Mouse (Mus musculus): ENCODE measurements around the gene 5730455P16Rik. TPM values are rescaled to one million over a fixed set of nuclear protein-coding genes. Genes with fewer than 3 reads are reported as not detected.
"Not testable (repeated sequence)": the region's sequence is repeated elsewhere in the genome, so short reads cannot be mapped to it uniquely, and the experiment has no call there.

The 5730455P16Rik gene
- polyA plus RNA-seq, 2 experiments: 2.4 to 5.1 TPM

- peak overlapping the region; percentile 90 for H3K4me2 ChIP-seq (ENCODE audit: low read depth)
- peak overlapping the region; percentile 87 for H3K9ac ChIP-seq (replicated peaks)
- WGBS (ENCODE audit: insufficient replicate concordance): 21% methylated on average over 4 of the region's 4 CpGs
- ATAC-seq (ENCODE audit: insufficient read depth) (no peak), DNase-seq (ENCODE audit: low read depth in 3 of 3, low spot score in 3 of 3) (no peak)
- H3K9me3 ChIP-seq (ENCODE audit: control insufficient read depth, low read length): no peaks in the 10 kb centered on the region
- H3K27me3 ChIP-seq (ENCODE audit: control insufficient read depth, insufficient read depth, low read length): no peaks in the 10 kb centered on the region
- H3K4me3 ChIP-seq (ENCODE audit: insufficient read depth in 1 of 2, low read depth in 2 of 2, low read length in 2 of 2): peak overlapping the region; percentile 95 to 99
- H3K27ac ChIP-seq: no peak overlapping the region
- peaks cover 51% of the 10 kb centered on the region for H3K36me3 ChIP-seq (replicated peaks; ENCODE audit: control insufficient read depth, insufficient read depth, low read depth)
- TF ChIP-seq EP300 (IDR thresholded peaks at IDR 0.05; ENCODE audit: low read depth) (no peak), CTCF (IDR thresholded peaks at IDR 0.05; ENCODE audit: low read depth) (no peak)
- H3K4me1 ChIP-seq (replicated peaks; ENCODE audit: control insufficient read depth in 2 of 2, insufficient read depth in 2 of 2, low read length in 1 of 2): peaks cover 14 to 15% of the 10 kb centered on the region in 2 experiments
Observed at GRCm38 (mm10) chr11:80385055-80385454, 7.2 kb upstream of the 5730455P16Rik start.

- peak overlapping the region; percentile 54 for H3K27ac ChIP-seq
- H3K9ac ChIP-seq (replicated peaks): peak overlapping the region; percentile 87
- TF ChIP-seq CTCF (IDR thresholded peaks at IDR 0.05; ENCODE audit: low read depth): no peak
- TF ChIP-seq EP300 (IDR thresholded peaks at IDR 0.05; ENCODE audit: low read depth): no peak
- H3K4me1 ChIP-seq (replicated peaks; ENCODE audit: control insufficient read depth in 2 of 2, insufficient read depth in 2 of 2, low read length in 1 of 2): peaks cover 14 to 15% of the 10 kb centered on the region in 2 experiments
- H3K4me2 ChIP-seq (ENCODE audit: low read depth): peak overlapping the region; percentile 90
- H3K36me3 ChIP-seq (replicated peaks; ENCODE audit: control insufficient read depth, insufficient read depth, low read depth): peaks cover 45% of the 10 kb centered on the region
- DNase-seq (ENCODE audit: low read depth in 3 of 3, low spot score in 3 of 3) (no peak), ATAC-seq (ENCODE audit: insufficient read depth) (no peak)
- H3K4me3 ChIP-seq (ENCODE audit: insufficient read depth in 1 of 2, low read depth in 2 of 2, low read length in 2 of 2): peak overlapping the region; percentile 95 to 99
- no peaks in the 10 kb centered on the region for H3K9me3 ChIP-seq (ENCODE audit: control insufficient read depth, low read length)
- no peaks in the 10 kb centered on the region for H3K27me3 ChIP-seq (ENCODE audit: control insufficient read depth, insufficient read depth, low read length)
Observed at GRCm38 (mm10) chr11:80384461-80384860, 6.6 kb upstream of the 5730455P16Rik start.

- ATAC-seq (ENCODE audit: insufficient read depth) (peak; percentile 54), DNase-seq (ENCODE audit: low read depth in 3 of 3, low spot score in 3 of 3) (peak; percentile 64 to 73 (median 68))
- under 1% methylated on average over 20 of the region's 20 CpGs for WGBS (ENCODE audit: insufficient replicate concordance)
- TF ChIP-seq CTCF (IDR thresholded peaks at IDR 0.05; ENCODE audit: low read depth) (no peak), EP300 (IDR thresholded peaks at IDR 0.05; ENCODE audit: low read depth) (peak; percentile 22; the same call in 1 of the 2 replicates)
- no peaks in the 10 kb centered on the region for H3K27me3 ChIP-seq (ENCODE audit: control insufficient read depth, insufficient read depth, low read length)
- no peak overlapping the region for H3K4me2 ChIP-seq (ENCODE audit: low read depth)
- peaks cover 40% of the 10 kb centered on the region for H3K36me3 ChIP-seq (replicated peaks; ENCODE audit: control insufficient read depth, insufficient read depth, low read depth)
- H3K9ac ChIP-seq (replicated peaks): peak overlapping the region; percentile 95
- H3K27ac ChIP-seq: peak overlapping the region; percentile 96
- peak overlapping the region; percentile 95 to 99 for H3K4me3 ChIP-seq (ENCODE audit: insufficient read depth in 1 of 2, low read depth in 2 of 2, low read length in 2 of 2)
- H3K9me3 ChIP-seq (ENCODE audit: control insufficient read depth, low read length): no peaks in the 10 kb centered on the region
- H3K4me1 ChIP-seq (replicated peaks; ENCODE audit: control insufficient read depth in 2 of 2, insufficient read depth in 2 of 2, low read length in 1 of 2): peaks cover 14 to 15% of the 10 kb centered on the region in 2 experiments
Observed at GRCm38 (mm10) chr11:80383626-80384046, 5.8 kb upstream of the 5730455P16Rik start.

GRCm38 (mm10) chr11:80383019-80383625, 5.3 kb upstream of the 5730455P16Rik start, which contains the start of gene Zfp207:
Gene Zfp207, plus strand, starts transcription at chr11:80383279.
- Histone ChIP-seq H3K9ac (replicated peaks) (peak within 1 kb of the TSS; percentile 95), H3K27me3 (ENCODE audit: control insufficient read depth, insufficient read depth, low read length) (no peaks in the 10 kb centered on the region), H3K36me3 (replicated peaks; ENCODE audit: control insufficient read depth, insufficient read depth, low read depth) (peaks cover 34% of the 10 kb centered on the region), H3K4me1 (replicated peaks; ENCODE audit: control insufficient read depth in 2 of 2, insufficient read depth in 2 of 2, low read length in 1 of 2) (peaks cover 14 to 18% of the 10 kb centered on the region in 2 experiments), H3K9me3 (ENCODE audit: control insufficient read depth, low read length) (no peaks in the 10 kb centered on the region), H3K27ac (peak within 1 kb of the TSS; percentile 96), H3K4me2 (ENCODE audit: low read depth) (peak within 1 kb of the TSS; percentile 90), H3K4me3 (ENCODE audit: insufficient read depth in 1 of 2, low read depth in 2 of 2, low read length in 2 of 2) (peak within 1 kb of the TSS; percentile 95 to 99)
- TF ChIP-seq EP300 (IDR thresholded peaks at IDR 0.05; ENCODE audit: low read depth): no peak; the same call in 1 of the 2 replicates
- TF ChIP-seq CTCF (IDR thresholded peaks at IDR 0.05; ENCODE audit: low read depth): no peak
- WGBS (ENCODE audit: insufficient replicate concordance): under 1% methylated on average over 33 of the region's 33 CpGs
- DNase-seq (ENCODE audit: low read depth in 3 of 3, low spot score in 3 of 3): peak; percentile 94 to 97 (median 95)
- peak; percentile 89 for ATAC-seq (ENCODE audit: insufficient read depth)

GRCm38 (mm10) chr11:80382626-80383018, 4.8 kb upstream of the 5730455P16Rik start:
- H3K36me3 ChIP-seq (replicated peaks; ENCODE audit: control insufficient read depth, insufficient read depth, low read depth): peaks cover 29% of the 10 kb centered on the region
- H3K27me3 ChIP-seq (ENCODE audit: control insufficient read depth, insufficient read depth, low read length): no peaks in the 10 kb centered on the region
- TF ChIP-seq CTCF (IDR thresholded peaks at IDR 0.05; ENCODE audit: low read depth): no peak
- TF ChIP-seq EP300 (IDR thresholded peaks at IDR 0.05; ENCODE audit: low read depth): no peak
- peaks cover 14 to 18% of the 10 kb centered on the region in 2 experiments for H3K4me1 ChIP-seq (replicated peaks; ENCODE audit: control insufficient read depth in 2 of 2, insufficient read depth in 2 of 2, low read length in 1 of 2)
- H3K4me3 ChIP-seq (ENCODE audit: insufficient read depth in 1 of 2, low read depth in 2 of 2, low read length in 2 of 2): peak overlapping the region; percentile 95 to 99
- under 1% methylated on average over 12 of the region's 12 CpGs for whole genome bisulfite sequencing (ENCODE audit: insufficient replicate concordance)
- peak overlapping the region; percentile 96 for H3K27ac ChIP-seq
- peak overlapping the region; percentile 95 for H3K9ac ChIP-seq (replicated peaks)
- DNase-seq (ENCODE audit: low read depth in 3 of 3, low spot score in 3 of 3) (peak; percentile 42 to 61 (median 50)), ATAC-seq (ENCODE audit: insufficient read depth) (peak; percentile 36)
- H3K4me2 ChIP-seq (ENCODE audit: low read depth): peak overlapping the region; percentile 70
- H3K9me3 ChIP-seq (ENCODE audit: control insufficient read depth, low read length): no peaks in the 10 kb centered on the region

GRCm38 (mm10) chr11:80379184-80379583, 1.4 kb upstream of the 5730455P16Rik start:
- H3K9me3 ChIP-seq (ENCODE audit: control insufficient read depth, low read length); DNase-seq (ENCODE audit: low read depth in 3 of 3, low spot score in 3 of 3); H3K4me2 ChIP-seq (ENCODE audit: low read depth); H3K27me3 ChIP-seq (ENCODE audit: control insufficient read depth, insufficient read depth, low read length); H3K27ac ChIP-seq; H3K36me3 ChIP-seq (replicated peaks; ENCODE audit: control insufficient read depth, insufficient read depth, low read depth); H3K9ac ChIP-seq (replicated peaks); ATAC-seq (ENCODE audit: insufficient read depth); H3K4me3 ChIP-seq (ENCODE audit: insufficient read depth in 1 of 2, low read depth in 2 of 2, low read length in 2 of 2): not testable (repeated sequence)
- H3K4me1 ChIP-seq (replicated peaks; ENCODE audit: control insufficient read depth in 2 of 2, insufficient read depth in 2 of 2, low read length in 1 of 2): peaks cover 8 to 14% of the 10 kb centered on the region in 2 experiments
- WGBS (ENCODE audit: insufficient replicate concordance): 88% methylated on average over 7 of the region's 7 CpGs

- not testable (repeated sequence) for H3K27me3 ChIP-seq (ENCODE audit: control insufficient read depth, insufficient read depth, low read length); ATAC-seq (ENCODE audit: insufficient read depth); H3K9me3 ChIP-seq (ENCODE audit: control insufficient read depth, low read length); DNase-seq (ENCODE audit: low read depth in 3 of 3, low spot score in 3 of 3); H3K36me3 ChIP-seq (replicated peaks; ENCODE audit: control insufficient read depth, insufficient read depth, low read depth)
- peak overlapping the region; percentile 95 for H3K9ac ChIP-seq (replicated peaks)
- WGBS (ENCODE audit: insufficient replicate concordance): 42% methylated on average over 2 of the region's 2 CpGs
- H3K4me3 ChIP-seq (ENCODE audit: insufficient read depth in 1 of 2, low read depth in 2 of 2, low read length in 2 of 2): peak overlapping the region; percentile 84 to 95; a peak in 3 of 4 replicates
- peaks cover 8 to 14% of the 10 kb centered on the region in 2 experiments for H3K4me1 ChIP-seq (replicated peaks; ENCODE audit: control insufficient read depth in 2 of 2, insufficient read depth in 2 of 2, low read length in 1 of 2)
- H3K4me2 ChIP-seq (ENCODE audit: low read depth): peak overlapping the region; percentile 75
- peak overlapping the region; percentile 62; the same call in 1 of the 2 replicates for H3K27ac ChIP-seq
Observed at GRCm38 (mm10) chr11:80378452-80379068, 726 bp upstream of the 5730455P16Rik start.
